Mouse (Mus musculus) ES-E14 (cell line): ENCODE measurements around the gene Ifit3.

Source experiments
- MAFK ChIP-seq: IDR thresholded peaks from 2 replicates; pipeline ENCODE4 v1.6.1; 2014; ENCODE audit warnings: mild to moderate bottlenecking, low read depth, low read length, inconsistent platforms; ENCODE audit not compliant: insufficient read depth
- ZNF384 ChIP-seq: IDR thresholded peaks from 2 replicates; pipeline ENCODE4 v1.6.1; 2012; ENCODE audit warnings: low read depth, low read length, inconsistent platforms

DNA sequence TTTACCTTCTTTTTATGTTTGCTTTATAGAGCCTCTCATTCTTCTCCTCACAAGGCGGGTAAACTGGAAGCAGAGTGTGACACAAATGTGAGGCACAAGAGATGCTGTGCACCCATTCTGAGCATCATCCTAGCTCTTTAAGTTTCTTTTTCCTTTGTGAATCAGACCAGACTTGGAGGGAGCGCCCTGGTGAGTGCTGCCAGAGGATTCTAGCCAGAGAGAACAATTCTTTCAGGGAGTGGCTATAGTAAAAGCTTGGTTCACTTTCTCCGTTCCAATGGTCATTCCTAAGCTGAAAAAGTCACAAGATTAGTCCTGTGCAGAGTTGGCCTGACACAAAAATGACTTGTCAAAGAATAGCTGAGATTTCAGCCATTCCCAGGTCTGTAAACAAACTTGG is 26.7 kb upstream of the Ifit3 start:
- TF ChIP-seq ZNF384 (no peak), MAFK (no peak)
